Mouse (Mus musculus) liver, embryonic 14.5 days (tissue): ENCODE measurements around the gene Kdm1b.

ENCODE experiments used
- CTCF ChIP-seq: IDR thresholded peaks from 2 replicates; pipeline ENCODE4 v1.5.1; 2016; ENCODE audit warnings: antibody characterized with exemption, low read depth, control low read depth
- EP300 ChIP-seq: IDR thresholded peaks from 2 replicates; pipeline ENCODE4 v1.6.1; 2016; ENCODE audit warnings: antibody characterized with exemption, low read depth

DNA sequence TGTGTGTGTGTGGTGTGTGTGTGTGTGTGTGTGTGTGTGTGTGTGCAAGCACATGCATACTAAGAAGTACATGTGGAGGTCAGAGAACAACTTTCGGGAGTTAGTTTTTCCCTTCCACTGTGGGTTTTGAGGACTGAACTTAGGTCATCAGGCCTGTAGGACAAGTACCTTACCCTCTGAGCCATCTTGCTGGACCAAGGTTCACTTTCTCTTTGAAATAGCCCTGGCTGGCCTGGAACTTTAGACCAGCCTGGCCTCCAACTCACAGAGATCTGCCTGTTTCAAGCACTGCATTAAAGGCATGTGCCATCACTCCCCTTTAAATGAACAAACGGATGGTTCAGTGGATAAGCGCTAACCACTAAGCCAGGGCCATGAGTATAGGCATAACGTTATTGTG lies 9.7 kb upstream of the Kdm1b start:
- TF ChIP-seq CTCF: no peak
- no peak for TF ChIP-seq EP300
